Mouse (Mus musculus) MEL (cell line): ENCODE measurements around the gene Phf1. TPM values are rescaled to one million over a fixed set of nuclear protein-coding genes. Genes with fewer than 3 reads are reported as not detected.

Experiments
- DNase-seq: peaks from one replicate; pipeline ENCODE4 v3.0.0; 2011; ENCODE audit warnings: low read depth, low spot score
- H3K27ac ChIP-seq: 2 replicates; pipeline ENCODE4 v1.5.1; 2012; ENCODE audit warnings: low read depth, mild to moderate bottlenecking, control low read depth, low read length, moderate library complexity; ENCODE audit not compliant: control insufficient read depth
- H3K27me3 ChIP-seq, 2 experiments: fragments of 150-350 bp in 1 of 2; sonication (generic) in 1 of 2; 2 replicates each; pipeline ENCODE4 v1.6.1; 2012; ENCODE audit warnings: low read length in 2 of 2, mild to moderate bottlenecking in 2 of 2, improper control_type of control experiment in 1 of 2, moderate library complexity in 1 of 2; ENCODE audit not compliant: insufficient read depth in 2 of 2, control insufficient read depth in 1 of 2
- H3K36me3 ChIP-seq, 2 experiments: 2 replicates each; pipeline ENCODE4 v1.6.1; 2012 to 2014; ENCODE audit warnings: low read length in 2 of 2, improper control_type of control experiment in 1 of 2, inconsistent platforms in 1 of 2, mild to moderate bottlenecking in 1 of 2; ENCODE audit not compliant: insufficient read depth in 2 of 2, control insufficient read depth in 1 of 2
- H3K4me1 ChIP-seq, 2 experiments: fragments of 150-350 bp in 1 of 2; sonication (generic) in 1 of 2; 2 replicates each; pipeline ENCODE4 v1.6.1; 2012; ENCODE audit warnings: low read length in 2 of 2, improper control_type of control experiment in 1 of 2, mild to moderate bottlenecking in 1 of 2; ENCODE audit not compliant: insufficient read depth in 2 of 2, control insufficient read depth in 1 of 2
- H3K4me3 ChIP-seq, 2 experiments: fragments of 150-350 bp in 1 of 2; sonication (generic) in 1 of 2; 2 replicates each; pipeline ENCODE4 v1.5.1; 2012; ENCODE audit warnings: low read depth in 2 of 2, low read length in 2 of 2, mild to moderate bottlenecking in 2 of 2, moderate library complexity in 2 of 2, control low read depth in 1 of 2, improper control_type of control experiment in 1 of 2; ENCODE audit not compliant: control insufficient read depth in 1 of 2, insufficient read depth in 1 of 2
- H3K79me2 ChIP-seq: 2 replicates; pipeline ENCODE4 v1.6.1; 2012; ENCODE audit warnings: mild to moderate bottlenecking, low read length, moderate library complexity; ENCODE audit not compliant: control insufficient read depth, poor library complexity, insufficient read depth
- H3K9ac ChIP-seq: 2 replicates; pipeline ENCODE4 v1.6.1; 2012; ENCODE audit warnings: low read depth, mild to moderate bottlenecking, control low read depth, low read length, moderate library complexity; ENCODE audit not compliant: control insufficient read depth, poor library complexity, severe bottlenecking
- H3K9me3 ChIP-seq: fragments of 150-350 bp; sonication (generic); replicated peaks from 2 replicates; pipeline ENCODE4 v1.6.1; 2012; ENCODE audit warnings: mild to moderate bottlenecking, low read length, improper control_type of control experiment, moderate library complexity; ENCODE audit not compliant: insufficient read depth
- CHD1 ChIP-seq: IDR thresholded peaks from 2 replicates; pipeline ENCODE4 v1.6.1; 2012; ENCODE audit warnings: low read depth, mild to moderate bottlenecking, inconsistent platforms, low read length, improper control_type of control experiment
- ELF1 ChIP-seq: IDR thresholded peaks from 2 replicates; pipeline ENCODE4 v1.6.1; 2014; ENCODE audit warnings: low read depth, mild to moderate bottlenecking, inconsistent platforms, low read length, improper control_type of control experiment, moderate library complexity
- EP300 ChIP-seq, 2 experiments: IDR thresholded peaks; 2 replicates each; pipeline ENCODE4 v1.6.1; 2011; ENCODE audit warnings: improper control_type of control experiment in 2 of 2, low read length in 2 of 2, low read depth in 1 of 2, mild to moderate bottlenecking in 1 of 2
- ETS1 ChIP-seq: IDR thresholded peaks from 2 replicates; pipeline ENCODE4 v1.6.1; 2012; ENCODE audit warnings: low read depth, mild to moderate bottlenecking, inconsistent platforms, low read length, improper control_type of control experiment, moderate library complexity
- GABPA ChIP-seq: IDR thresholded peaks from 2 replicates; pipeline ENCODE4 v1.6.1; 2012; ENCODE audit warnings: low read depth, mild to moderate bottlenecking, inconsistent platforms, low read length, improper control_type of control experiment, moderate library complexity
- GATA1 ChIP-seq: IDR thresholded peaks from 2 replicates; pipeline ENCODE4 v1.6.1; 2011; ENCODE audit warnings: low read depth, low read length, improper control_type of control experiment
- HCFC1 ChIP-seq: IDR thresholded peaks from 2 replicates; pipeline ENCODE4 v1.6.1; 2012; ENCODE audit warnings: low read depth, mild to moderate bottlenecking, inconsistent platforms, low read length, improper control_type of control experiment, moderate library complexity
- MAZ ChIP-seq: IDR thresholded peaks from 2 replicates; pipeline ENCODE4 v1.6.1; 2012; ENCODE audit warnings: low read depth, mild to moderate bottlenecking, inconsistent platforms, low read length, improper control_type of control experiment
- MEF2A ChIP-seq: IDR thresholded peaks from 2 replicates; pipeline ENCODE4 v1.6.1; 2014; ENCODE audit warnings: low read depth, mild to moderate bottlenecking, inconsistent platforms, low read length, improper control_type of control experiment; ENCODE audit not compliant: poor library complexity, insufficient replicate concordance, severe bottlenecking; ENCODE audit errors: extremely low read depth
- MXI1 ChIP-seq: IDR thresholded peaks from 2 replicates; pipeline ENCODE4 v1.6.1; 2011; ENCODE audit warnings: mild to moderate bottlenecking, low read depth, low read length, improper control_type of control experiment
- POLR2A ChIP-seq, 2 experiments: IDR thresholded peaks; 2 replicates each; pipeline ENCODE4 v1.6.1; 2011 to 2012; ENCODE audit warnings: low read length in 2 of 2, mild to moderate bottlenecking in 2 of 2, control low read depth in 1 of 2, improper control_type of control experiment in 1 of 2, low read depth in 1 of 2, moderate library complexity in 1 of 2; ENCODE audit not compliant: control insufficient read depth in 1 of 2, insufficient read depth in 1 of 2, poor library complexity in 1 of 2
- POLR2AphosphoS5 ChIP-seq: IDR thresholded peaks from 2 replicates; pipeline ENCODE4 v1.6.1; 2012; ENCODE audit warnings: low read depth, borderline replicate concordance, mild to moderate bottlenecking, inconsistent platforms, low read length, moderate library complexity, mixed read lengths
- RCOR1 ChIP-seq: IDR thresholded peaks from 2 replicates; pipeline ENCODE4 v1.6.1; 2012; ENCODE audit warnings: low read depth, mild to moderate bottlenecking, inconsistent platforms, low read length, improper control_type of control experiment
- SIN3A ChIP-seq: IDR thresholded peaks from 2 replicates; pipeline ENCODE4 v1.6.1; 2012; ENCODE audit warnings: low read length, improper control_type of control experiment, inconsistent platforms
- TCF12 ChIP-seq: IDR thresholded peaks from 2 replicates; pipeline ENCODE4 v1.6.1; 2014; ENCODE audit warnings: low read depth, mild to moderate bottlenecking, inconsistent platforms, low read length, improper control_type of control experiment, moderate library complexity
- UBTF ChIP-seq: IDR thresholded peaks from 2 replicates; pipeline ENCODE4 v1.6.1; 2012; ENCODE audit warnings: low read depth, mild to moderate bottlenecking, inconsistent platforms, low read length, improper control_type of control experiment, moderate library complexity, borderline replicate concordance; ENCODE audit not compliant: insufficient read depth
- ZMIZ1 ChIP-seq: IDR thresholded peaks from 2 replicates; pipeline ENCODE4 v1.6.1; 2012; ENCODE audit warnings: low read depth, mild to moderate bottlenecking, inconsistent platforms, low read length, improper control_type of control experiment, moderate library complexity
- polyA plus RNA-seq, 2 experiments: library from polyadenylated mRNA; stranded (reverse) in 1 of 2; unstranded in 1 of 2; fragments of >175 nt in 1 of 2; fragments of >200 nt in 1 of 2; gene quantifications; 2 replicates each; pipeline versions ENCODE4 v1.2.1 to v1.2.4; 2012; ENCODE audit warnings: low replicate concordance in 2 of 2, low read depth in 1 of 2; ENCODE audit not compliant: insufficient read length in 2 of 2, insufficient read depth in 1 of 2, missing spikeins in 1 of 2
- total RNA-seq: library from RNA; depleted of rRNA; stranded (reverse); fragments of 300-350 nt; gene quantifications from 2 replicates; pipeline ENCODE4 v1.2.3, GENCODE M21; 2012

Gene Phf1
- total and polyA plus RNA-seq, 3 experiments, result 2.9 to 9.5 TPM; not detected in 1

- Histone ChIP-seq H3K27ac (no peak overlapping the region), H3K79me2 (peaks cover 18% of the 10 kb centered on the region), H3K36me3 (peaks cover 3 to 41% of the 10 kb centered on the region in 2 experiments; a peak in 3 of 4 replicates), H3K4me3 (no peak overlapping the region), H3K9ac (no peak overlapping the region), H3K4me1 (peaks cover 8 to 38% of the 10 kb centered on the region in 2 experiments), H3K27me3 (no peaks in the 10 kb centered on the region), H3K9me3 (no peaks in the 10 kb centered on the region)
- peak; percentile 62 for DNase-seq
- TF ChIP-seq POLR2A (IDR thresholded peaks at IDR 0.05; ENCODE audit: control insufficient read depth in 1 of 2, insufficient read depth in 1 of 2, low read depth in 1 of 2, low read length in 2 of 2, poor library complexity in 1 of 2), result peak in 1 of 2 experiments; percentile 17; a peak in 1 of 4 replicates
- peak; percentile 35; the same call in 1 of the 2 replicates for TF ChIP-seq SIN3A
- peak; percentile 44; the same call in 1 of the 2 replicates for TF ChIP-seq MXI1
- TF ChIP-seq UBTF, result no peak
- no peak for TF ChIP-seq ZMIZ1
Measured at GRCm38 (mm10) chr17:26979426-26979825, 46.6 kb downstream of the Phf1 start.

- Histone ChIP-seq H3K27ac (peak overlapping the region; percentile 49; the same call in 1 of the 2 replicates), H3K79me2 (peaks cover 5% of the 10 kb centered on the region)
- TF ChIP-seq GATA1 (peak; percentile 20; the same call in 1 of the 2 replicates), EP300 (IDR thresholded peaks at IDR 0.05; ENCODE audit: low read depth in 1 of 2, low read length in 2 of 2) (peak; percentile 62 to 68; a peak in 2 of 4 replicates), TCF12 (peak; percentile 65; the same call in 1 of the 2 replicates), RCOR1 (peak; percentile 15; the same call in 1 of the 2 replicates), GABPA (no peak), SIN3A (peak; percentile 66; the same call in 1 of the 2 replicates), MEF2A (no peak), ETS1 (peak; percentile 90), ELF1 (no peak)
- TF ChIP-seq, all 39 proteins: peak for 6
Measured at GRCm38 (mm10) chr17:26981050-26981449, 48.2 kb downstream of the Phf1 start.

GRCm38 (mm10) chr17:26983382-26983781 lies 50.5 kb downstream of the Phf1 start:
- DNase-seq, result no peak
- Histone ChIP-seq H3K4me1 (peaks cover 8 to 27% of the 10 kb centered on the region in 2 experiments), H3K27ac (no peak overlapping the region), H3K36me3 (peaks cover 0 to 26% of the 10 kb centered on the region in 2 experiments; a peak in 3 of 4 replicates), H3K79me2 (no peaks in the 10 kb centered on the region), H3K9ac (no peak overlapping the region), H3K27me3 (no peaks in the 10 kb centered on the region), H3K4me3 (no peak overlapping the region), H3K9me3 (no peaks in the 10 kb centered on the region)
- no peak for TF ChIP-seq POLR2AphosphoS5
- TF ChIP-seq UBTF, result no peak
- TF ChIP-seq MEF2A, result no peak
- TF ChIP-seq CHD1, result no peak
- no peak for TF ChIP-seq MXI1
- no peak for TF ChIP-seq MAZ
- TF ChIP-seq HCFC1, result no peak

More at GRCm38 (mm10) chr17:26981050-26981449, 48.2 kb downstream of the Phf1 start:
- Histone ChIP-seq H3K4me1 (peaks cover 8 to 30% of the 10 kb centered on the region in 2 experiments), H3K9ac (no peak overlapping the region), H3K36me3 (peaks cover 3 to 26% of the 10 kb centered on the region in 2 experiments; a peak in 3 of 4 replicates), H3K4me3 (no peak overlapping the region), H3K9me3 (no peaks in the 10 kb centered on the region), H3K27me3 (no peaks in the 10 kb centered on the region)
- peak; percentile 73 for DNase-seq
